12 mouse cellular contexts compared by ENCODE assay signal in genomic region chr12:80863370-80863769, GRCm38 (mm10).
A peak's percentile ranks its signal among the peaks of the same experiment; 100 is the strongest.
DNase-seq lines count a peak whose midpoint lies in the region; ATAC-seq lines count a peak whose summit lies in the region.
"Had no signal": no experiment of that assay in that cellular context is flagged by ENCODE, and none has a peak within 500 bp of the region (broad histone marks: within the 10 kb centered on the region; RNA-seq: fewer than 3 reads in every experiment).

No protein-coding gene starts in this region.

- 86% methylated on average over 2 of the region's 2 CpGs for WGBS in kidney, embryonic 14.5 days

- no peak overlapping the region for H3K9ac ChIP-seq in kidney, embryonic 14.5 days (ENCODE audit: low read depth, low read length)
- H3K9ac ChIP-seq: forebrain, postnatal 0 days; hindbrain, embryonic 14.5 days; liver, embryonic 14.5 days had no signal

- H3K4me2 ChIP-seq in kidney, embryonic 14.5 days (replicated peaks; ENCODE audit: low read depth, low read length): no peak overlapping the region
- H3K4me2 ChIP-seq: hindbrain, embryonic 14.5 days had no signal

- H3K4me3 ChIP-seq in kidney, embryonic 14.5 days (ENCODE audit: low read length): no peak overlapping the region

- H3K27ac ChIP-seq in kidney, embryonic 14.5 days (ENCODE audit: low read depth, low read length): no peak overlapping the region
- H3K27ac ChIP-seq: hindbrain, embryonic 14.5 days; liver, embryonic 14.5 days had no signal

- no peak for ATAC-seq in kidney, embryonic 14.5 days (ENCODE audit: low FRiP score, low TSS enrichment)
- ATAC-seq: forebrain, postnatal 0 days had no signal

- no peaks in the 10 kb centered on the region for H3K27me3 ChIP-seq in kidney, embryonic 14.5 days (ENCODE audit: control insufficient read depth, insufficient read depth, low read length)

- no peaks in the 10 kb centered on the region; the same call in 1 of the 2 replicates for H3K4me1 ChIP-seq in kidney, embryonic 14.5 days (ENCODE audit: control insufficient read depth, insufficient read depth, low read length)

- no peaks in the 10 kb centered on the region; the same call in 1 of the 2 replicates for H3K36me3 ChIP-seq in kidney, embryonic 14.5 days (ENCODE audit: control insufficient read depth, insufficient read depth, low read length)

- H3K9me3 ChIP-seq in kidney, embryonic 14.5 days (ENCODE audit: control insufficient read depth, low read length): no peaks in the 10 kb centered on the region

- peak; percentile 37 for DNase-seq in adrenal gland, adult 2 months
- no peak for DNase-seq in adrenal gland, postnatal 4 days (ENCODE audit: low spot score in 2 of 2)
- peak; percentile 16 for DNase-seq in kidney, adult 11 months
- DNase-seq in brain, adult 2 months (ENCODE audit: low read depth, low spot score): peak; percentile 53
- peak; percentile 49 for DNase-seq in lung, adult 18-20 months
- no peak for DNase-seq in right cerebral cortex, postnatal 10 days (ENCODE audit: low spot score in 2 of 2)
- DNase-seq in c-Kit-positive CD71-positive TER-119-positive erythroid progenitor cells, embryonic 14.5 days (ENCODE audit: low spot score): no peak
- DNase-seq: forebrain, postnatal 0 days; thymus, postnatal 25 days had no signal

Comparison
In these comparisons a context has a peak if more than half of its experiments do, and no peak if none do; other contexts are left out.
1. DNase-seq: peak in adrenal gland, adult 2 months (single experiment), kidney, adult 11 months (single experiment), brain, adult 2 months (single experiment) and lung, adult 18-20 months (2 of 2); none in adrenal gland, postnatal 4 days (0 of 2), right cerebral cortex, postnatal 10 days (0 of 2) and c-Kit-positive CD71-positive TER-119-positive erythroid progenitor cells, embryonic 14.5 days (single experiment).